Mouse (Mus musculus) heart, postnatal 0 days (tissue): ENCODE measurements around the gene Nlrc5.

Experiments
- CTCF ChIP-seq: IDR thresholded peaks from 2 replicates; pipeline ENCODE4 v1.5.1; 2016; ENCODE audit warnings: antibody characterized with exemption, control low read depth, low read depth
- EP300 ChIP-seq: IDR thresholded peaks from 2 replicates; pipeline ENCODE4 v1.6.1; 2016; ENCODE audit warnings: antibody characterized with exemption, low read depth

GRCm38 (mm10) chr8:94390910-94391309, 43.2 kb upstream of the Nlrc5 start:
- no peak for TF ChIP-seq EP300
- TF ChIP-seq CTCF: no peak
